Mouse (Mus musculus) CH12.LX (cell line): ENCODE results near the gene Atp6v0c. TPM values are rescaled to one million over a fixed set of nuclear protein-coding genes. Genes with fewer than 3 reads are reported as not detected.
A peak's percentile ranks its signal among the peaks of the same experiment; 100 is the strongest.

Source experiments
- DNase-seq: peaks from one replicate; pipeline ENCODE4 v3.0.0-alpha.2; 2013; ENCODE audit errors: extremely low read depth
- H3K27ac ChIP-seq: 2 replicates; pipeline ENCODE4 v1.5.1; 2012; ENCODE audit warnings: low read depth, mild to moderate bottlenecking, control low read depth, moderate library complexity; ENCODE audit not compliant: insufficient read depth
- H3K27me3 ChIP-seq: replicated peaks from 2 replicates; pipeline ENCODE3; 2012; ENCODE audit warnings: inconsistent platforms
- H3K36me3 ChIP-seq, 2 experiments: replicated peaks in 1 of 2; 2 replicates each; pipeline versions ENCODE3 to v1.6.1; 2012; ENCODE audit warnings: inconsistent platforms in 1 of 2, low read length in 1 of 2, mild to moderate bottlenecking in 1 of 2, mixed read lengths in 1 of 2, moderate library complexity in 1 of 2; ENCODE audit not compliant: control insufficient read depth in 1 of 2, insufficient read depth in 1 of 2
- H3K4me1 ChIP-seq, 2 experiments: 2 replicates each; pipeline ENCODE4 v1.6.1; 2012; ENCODE audit warnings: inconsistent platforms in 1 of 2, moderate library complexity in 1 of 2; ENCODE audit not compliant: insufficient read depth in 2 of 2, control insufficient read depth in 1 of 2
- H3K4me2 ChIP-seq: 2 replicates; pipeline ENCODE4 v1.6.1; 2012; ENCODE audit warnings: low read depth, mild to moderate bottlenecking, control low read depth; ENCODE audit not compliant: poor library complexity, insufficient read depth, severe bottlenecking
- H3K4me3 ChIP-seq, 3 experiments: fragments of 150-350 bp in 1 of 3; sonication (generic) in 1 of 3; replicated peaks in 1 of 3; 2 replicates each; pipeline versions ENCODE3 to v1.5.1; 2011 to 2012; ENCODE audit warnings: low read depth in 2 of 3, low read length in 2 of 3, mild to moderate bottlenecking in 2 of 3, moderate library complexity in 2 of 3, control low read depth in 1 of 3, improper control_type of control experiment in 1 of 3, inconsistent platforms in 1 of 3, mixed read lengths in 1 of 3; ENCODE audit not compliant: poor library complexity in 1 of 3
- H3K79me2 ChIP-seq: replicated peaks from 2 replicates; pipeline ENCODE4 v1.6.1; 2012; ENCODE audit warnings: mild to moderate bottlenecking, moderate library complexity; ENCODE audit not compliant: control insufficient read depth, poor library complexity, insufficient read depth, severe bottlenecking; ENCODE audit errors: extremely low read depth
- H3K9ac ChIP-seq: 2 replicates; pipeline ENCODE4 v1.6.1; 2012; ENCODE audit warnings: low read depth, mild to moderate bottlenecking, control low read depth, moderate library complexity; ENCODE audit not compliant: insufficient read depth
- H3K9me3 ChIP-seq: replicated peaks from 2 replicates; pipeline ENCODE3; 2012; ENCODE audit warnings: low read length, inconsistent platforms, mixed read lengths
- CHD2 ChIP-seq: IDR thresholded peaks from 2 replicates; pipeline ENCODE4 v1.6.1; 2011; ENCODE audit warnings: low read length, improper control_type of control experiment
- IRF4 ChIP-seq: IDR thresholded peaks from 2 replicates; pipeline ENCODE4 v1.6.1; 2014; ENCODE audit warnings: low read depth, mild to moderate bottlenecking, inconsistent platforms, low read length, improper control_type of control experiment
- MAFK ChIP-seq: IDR thresholded peaks from 2 replicates; pipeline ENCODE4 v1.6.1; 2011; ENCODE audit warnings: low read length, improper control_type of control experiment; ENCODE audit not compliant: insufficient replicate concordance
- MAZ ChIP-seq: IDR thresholded peaks from 2 replicates; pipeline ENCODE4 v1.6.1; 2012; ENCODE audit warnings: low read depth, mild to moderate bottlenecking, inconsistent platforms, low read length, improper control_type of control experiment, moderate library complexity
- USF2 ChIP-seq: conservative IDR thresholded peaks from 2 replicates; pipeline ENCODE4 v1.6.1; 2011; ENCODE audit warnings: low read depth, low read length, improper control_type of control experiment
- dilution Hi-C: fragments of 300-500 bp; cut with MboI; formaldehyde crosslinking; loops from 2 replicates; pipeline ENCODE4 v1.14.3; 2020; ENCODE audit warnings: low sequenced_read_pairs; ENCODE audit not compliant: extremely low pct_unique_long_range_greater_than_20kb, extremely low pct_ligation_motif_present
- in situ Hi-C: fragments of 300-500 bp; cut with MboI; formaldehyde crosslinking; loops from 3 replicates; pipeline ENCODE4 v1.14.3; 2019; ENCODE audit warnings: low sequenced_read_pairs, low pct_ligation_motif_present, low pct_unique_long_range_greater_than_20kb, mixed read lengths
- polyA plus RNA-seq: library from polyadenylated mRNA; unstranded; fragments of >175 nt; gene quantifications from 2 replicates; pipeline ENCODE4 v1.2.1, GENCODE M21; 2012; ENCODE audit warnings: low read depth; ENCODE audit not compliant: insufficient read length
- total RNA-seq, 2 experiments: library from RNA; depleted of rRNA; stranded (reverse); fragments of 300-350 nt in 1 of 2; fragments of >200 nt in 1 of 2; gene quantifications; 2 replicates each; pipeline ENCODE4 v1.2.3; 2012 to 2014

Gene Atp6v0c
- total and polyA plus RNA-seq, 3 experiments = 49.1 to 407 (median 83.2) TPM

DNA sequence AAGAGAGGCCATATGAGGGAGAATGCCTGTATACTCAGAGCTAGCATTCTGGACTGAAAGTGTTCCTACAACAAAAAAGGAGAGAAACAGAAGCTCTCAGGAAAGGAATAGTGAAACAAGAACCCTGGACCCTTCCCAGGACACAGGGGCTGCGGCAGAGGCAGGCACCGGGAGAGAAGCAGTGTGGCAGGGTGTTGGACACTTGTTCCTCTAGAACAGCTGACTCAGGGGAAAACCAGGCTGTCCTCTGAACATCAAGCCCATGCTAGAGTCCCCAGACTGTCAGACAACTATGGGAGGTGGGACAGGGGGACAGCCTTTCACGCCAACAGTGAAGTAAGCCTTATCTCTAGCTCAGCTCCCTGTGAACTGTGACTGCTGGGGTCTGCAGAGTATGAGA lies 41.1 kb upstream of the Atp6v0c start:
- dilution Hi-C loops = no loop called here
- H3K9ac ChIP-seq = no peak overlapping the region
- no peak for TF ChIP-seq MAZ
- 0 out of 2 replicates have a peak, but pooled peaks have one; percentile 40 for TF ChIP-seq MAFK
- TF ChIP-seq, all 38 proteins: peak for 1
- Histone ChIP-seq H3K36me3 (peaks cover 5 to 20% of the 10 kb centered on the region in 2 experiments), H3K9me3 (no peaks in the 10 kb centered on the region), H3K4me2 (no peak overlapping the region), H3K79me2 (no peaks in the 10 kb centered on the region), H3K27ac (no peak overlapping the region), H3K4me1 (peaks cover 7 to 8% of the 10 kb centered on the region in 2 experiments), H3K4me3 (no peak overlapping the region), H3K27me3 (peaks cover 2% of the 10 kb centered on the region)
- in situ Hi-C loops = no loop called here
- DNase-seq = no peak

- dilution Hi-C loops (no loop called here), in situ Hi-C loops (no loop called here)
- H3K79me2 ChIP-seq = no peaks in the 10 kb centered on the region
- H3K27ac ChIP-seq = no peak overlapping the region
- no peak for TF ChIP-seq IRF4
- no peak for TF ChIP-seq USF2
- DNase-seq = no peak
- no peak overlapping the region for H3K4me3 ChIP-seq
- H3K4me2 ChIP-seq = no peak overlapping the region
- peaks cover 3 to 14% of the 10 kb centered on the region in 2 experiments for H3K36me3 ChIP-seq
- no peak overlapping the region for H3K9ac ChIP-seq
- no peaks in the 10 kb centered on the region for H3K9me3 ChIP-seq
- H3K4me1 ChIP-seq = peaks cover 8 to 10% of the 10 kb centered on the region in 2 experiments
- H3K27me3 ChIP-seq = peaks cover 2% of the 10 kb centered on the region
Measured at GRCm38 (mm10) chr17:24209916-24210240, 40.4 kb upstream of the Atp6v0c start.

DNA sequence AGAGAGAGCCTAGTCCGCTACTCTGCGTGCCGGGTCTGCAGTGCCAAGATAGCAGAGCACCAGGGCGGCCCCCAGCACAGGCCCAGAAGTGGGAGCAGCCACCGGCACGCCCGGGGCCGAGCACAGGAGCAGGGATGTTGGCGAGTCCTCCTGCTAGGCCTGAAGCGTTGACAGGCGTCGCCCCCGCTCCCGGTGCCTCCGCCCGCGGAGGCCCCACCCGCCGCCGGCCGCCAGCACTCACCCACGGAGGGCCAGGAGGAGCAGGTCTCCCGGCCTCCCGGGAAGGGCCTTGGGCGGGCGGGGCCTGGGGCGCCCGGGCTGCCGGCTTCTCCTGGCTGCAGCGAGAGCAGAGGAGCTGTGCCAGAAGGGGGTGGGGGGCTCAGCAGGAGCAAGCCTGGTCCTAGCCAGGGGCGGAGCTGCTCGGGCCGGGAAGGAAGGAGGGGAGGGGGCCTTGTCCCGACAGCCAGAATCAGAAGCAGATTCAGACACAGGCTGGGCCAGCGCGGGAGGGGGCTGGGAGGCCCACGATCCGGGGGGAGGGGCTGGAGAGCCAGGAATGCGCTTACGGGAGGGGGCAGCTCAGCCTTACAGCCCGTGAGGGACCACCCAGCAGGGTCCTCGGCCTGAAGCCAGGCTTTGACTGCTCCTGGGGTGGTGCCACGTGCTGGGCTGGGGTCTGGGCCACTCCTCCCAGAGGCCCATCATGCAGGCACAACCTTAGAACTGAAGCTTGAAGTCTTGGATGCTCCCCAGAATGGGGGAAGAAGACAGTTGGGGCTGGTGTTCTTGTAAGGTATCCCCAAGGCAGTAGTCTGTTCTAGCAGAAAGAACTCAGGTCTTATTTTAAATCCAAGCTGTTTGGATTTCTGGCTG lies 39.8 kb upstream of the Atp6v0c start, which contains the start of gene Ntn3:
Gene Ntn3 (minus strand): TSS at position 489 of the 873 bp plus-strand sequence.
- peaks cover 2% of the 10 kb centered on the region for H3K27me3 ChIP-seq
- DNase-seq = no peak
- peaks cover 13 to 16% of the 10 kb centered on the region in 2 experiments for H3K4me1 ChIP-seq
- dilution Hi-C loops (no loop called here), in situ Hi-C loops (no loop called here)
- no peak within 1 kb of the TSS for H3K4me2 ChIP-seq
- no peak within 1 kb of the TSS for H3K4me3 ChIP-seq
- no peak within 1 kb of the TSS for H3K27ac ChIP-seq
- no peaks in the 10 kb centered on the region for H3K9me3 ChIP-seq
- H3K79me2 ChIP-seq = no peaks in the 10 kb centered on the region
- H3K36me3 ChIP-seq = peaks cover 0 to 9% of the 10 kb centered on the region in 2 experiments
- no peak within 1 kb of the TSS for H3K9ac ChIP-seq
- TF ChIP-seq CHD2 = no peak
